Mouse (Mus musculus) liver, adult 2 months (tissue): ENCODE data around the gene Ndufa1. TPM values are rescaled to one million over a fixed set of nuclear protein-coding genes. Genes with fewer than 3 reads are reported as not detected.
A peak's percentile ranks its signal among the peaks of the same experiment; 100 is the strongest.
"Not testable (repeated sequence)": the region's sequence is repeated elsewhere in the genome, so short reads cannot be mapped to it uniquely, and the experiment has no call there.

Source experiments
- DNase-seq: peaks from one replicate; pipeline ENCODE4 v3.0.0-alpha.2; 2011; ENCODE audit warnings: low read depth, low spot score; ENCODE audit errors: extremely low read depth
- H3K27ac ChIP-seq: fragments of 200-500 bp; replicated peaks from 2 replicates; pipeline ENCODE4 v1.5.1; 2012; ENCODE audit warnings: low read depth, mild to moderate bottlenecking, control low read depth, inconsistent platforms, low read length; ENCODE audit not compliant: insufficient read depth
- H3K27me3 ChIP-seq: fragments of 200-500 bp; 2 replicates; pipeline ENCODE4 v1.6.1; 2012; ENCODE audit warnings: mild to moderate bottlenecking, moderate library complexity, low read length, inconsistent platforms; ENCODE audit not compliant: control insufficient read depth, insufficient read depth
- H3K36me3 ChIP-seq: fragments of 200-500 bp; 2 replicates; pipeline ENCODE4 v1.6.1; 2012; ENCODE audit warnings: low read length, inconsistent platforms; ENCODE audit not compliant: control insufficient read depth, insufficient read depth
- H3K4me1 ChIP-seq: fragments of 200-500 bp; 2 replicates; pipeline ENCODE4 v1.6.1; 2011; ENCODE audit warnings: low read length; ENCODE audit not compliant: control insufficient read depth, insufficient read depth
- H3K4me3 ChIP-seq: fragments of 200-500 bp; 2 replicates; pipeline ENCODE4 v1.5.1; 2011; ENCODE audit warnings: low read depth, mild to moderate bottlenecking, control low read depth, low read length, moderate library complexity; ENCODE audit not compliant: insufficient read depth
- H3K79me2 ChIP-seq: fragments of 200-500 bp; 2 replicates; pipeline ENCODE4 v1.6.1; 2012; ENCODE audit warnings: inconsistent platforms, mild to moderate bottlenecking, low read length, moderate library complexity; ENCODE audit not compliant: control insufficient read depth, insufficient read depth
- H3K9ac ChIP-seq: fragments of 200-500 bp; 2 replicates; pipeline ENCODE4 v1.6.1; 2012; ENCODE audit warnings: low read depth, mild to moderate bottlenecking, control low read depth, inconsistent platforms, low read length
- CTCF ChIP-seq: fragments of 200-500 bp; IDR thresholded peaks from 2 replicates; pipeline ENCODE4 v1.5.1; 2011; ENCODE audit warnings: low read depth, low read length, control low read depth
- POLR2A ChIP-seq: fragments of 200-500 bp; IDR thresholded peaks from 2 replicates; pipeline ENCODE4 v1.6.1; 2011; ENCODE audit warnings: low read length, control low read depth; ENCODE audit not compliant: insufficient read depth; ENCODE audit errors: extremely low read depth
- WGBS: fragments of 180-500 bp; shearing (Covaris S2); methylation state at CpG from one replicate; pipeline ENCODE4 v1.1.7; 2018; 5-methylcytosine and 5-hydroxymethylcytosine counted together
- polyA plus RNA-seq: library from polyadenylated mRNA; depleted of rRNA; stranded (reverse); fragments of >200 nt; gene quantifications from 2 replicates; pipeline ENCODE4 v1.2.3, GENCODE M21; 2012; rRNA removed
- total RNA-seq: library from RNA; depleted of rRNA; stranded (reverse); fragments of >200 nt; gene quantifications from 2 replicates; pipeline ENCODE4 v1.2.3, GENCODE M21; 2014; rRNA removed

The Ndufa1 gene
- total RNA-seq, result 297 and 311 TPM in 2 replicates
- polyA plus RNA-seq, result 260 and 276 TPM in 2 replicates

DNA sequence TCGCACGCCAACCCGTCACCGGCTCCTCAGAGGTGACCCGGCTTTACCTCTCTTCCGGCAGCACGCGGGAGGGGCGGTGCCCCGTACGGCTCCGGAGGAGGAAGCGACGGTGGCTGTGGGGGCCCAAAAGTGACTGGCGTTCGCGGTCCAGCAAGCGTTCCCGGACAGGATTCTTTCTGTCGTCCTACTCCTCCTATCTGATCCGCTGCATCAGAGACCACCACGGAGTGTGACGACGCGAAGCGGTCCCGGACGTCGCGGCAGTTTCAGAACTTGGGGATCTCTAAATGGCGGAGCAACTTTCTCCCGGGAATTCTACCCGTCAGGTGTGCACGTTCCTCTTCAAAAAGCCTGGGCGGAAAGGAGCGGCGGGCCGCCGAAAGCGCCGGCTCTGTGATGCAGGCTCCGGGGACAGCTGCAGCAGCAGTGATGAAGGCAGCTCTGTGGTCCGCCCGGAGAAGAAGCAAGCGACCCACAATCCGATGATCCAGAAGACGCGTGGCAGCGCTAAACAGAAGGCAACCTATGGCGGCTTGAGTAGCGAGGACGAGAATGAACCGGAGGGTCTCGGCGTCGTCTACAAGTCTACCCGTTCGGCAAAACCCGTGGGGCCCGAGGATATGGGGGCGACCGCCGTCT lies at the start of gene Ndufa1, which contains the start of gene Rnf113a1:
Gene Ndufa1, minus strand, starts transcription at position 59 of the 639 bp plus-strand sequence.
Gene Rnf113a1, plus strand, starts transcription at position 141 of the 639 bp plus-strand sequence.
- Histone ChIP-seq H3K36me3 (no peaks in the 10 kb centered on the region; the same call in 1 of the 2 replicates), H3K79me2 (no peaks in the 10 kb centered on the region; the same call in 1 of the 2 replicates), H3K27ac (peak within 1 kb of the TSS; percentile 46), H3K4me1 (peaks cover 5% of the 10 kb centered on the region), H3K27me3 (no peaks in the 10 kb centered on the region), H3K9ac (peak within 1 kb of the TSS; percentile 79), H3K4me3 (peak within 1 kb of the TSS; percentile 99)
- under 1% methylated on average over 63 of the region's 63 CpGs for WGBS
- TF ChIP-seq CTCF (no peak), POLR2A (no peak)
- peak; percentile 72 for DNase-seq

DNA sequence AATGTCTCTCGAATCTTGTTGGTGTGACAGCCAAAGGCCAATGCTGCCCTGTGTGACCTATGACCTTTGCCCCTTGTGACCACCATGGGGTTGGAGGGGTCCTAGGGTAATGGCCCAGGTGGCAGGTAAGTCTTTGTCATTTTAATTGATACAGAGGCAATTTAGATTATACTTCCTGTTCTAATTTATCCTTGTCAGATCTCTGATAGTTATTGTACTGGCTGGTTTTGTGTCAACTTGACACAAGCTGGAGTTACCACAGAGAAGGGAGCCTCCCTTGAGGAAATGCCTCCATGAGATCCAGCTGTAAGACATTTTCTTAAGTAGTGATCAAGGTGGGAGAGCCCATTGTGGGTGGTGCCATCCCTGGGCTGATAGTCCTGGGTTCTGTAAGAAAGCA lies 31.2 kb upstream of the Ndufa1 start, which contains the start of gene Rhox1:
Gene Rhox1, minus strand, starts transcription at position 101 of the 400 bp plus-strand sequence.
- not testable (repeated sequence) for H3K27me3 ChIP-seq, DNase-seq, H3K79me2 ChIP-seq, H3K27ac ChIP-seq, H3K9ac ChIP-seq, H3K36me3 ChIP-seq, H3K4me1 ChIP-seq, H3K4me3 ChIP-seq
- WGBS, result 90% methylated on average over 1 of the region's 1 CpGs

DNA sequence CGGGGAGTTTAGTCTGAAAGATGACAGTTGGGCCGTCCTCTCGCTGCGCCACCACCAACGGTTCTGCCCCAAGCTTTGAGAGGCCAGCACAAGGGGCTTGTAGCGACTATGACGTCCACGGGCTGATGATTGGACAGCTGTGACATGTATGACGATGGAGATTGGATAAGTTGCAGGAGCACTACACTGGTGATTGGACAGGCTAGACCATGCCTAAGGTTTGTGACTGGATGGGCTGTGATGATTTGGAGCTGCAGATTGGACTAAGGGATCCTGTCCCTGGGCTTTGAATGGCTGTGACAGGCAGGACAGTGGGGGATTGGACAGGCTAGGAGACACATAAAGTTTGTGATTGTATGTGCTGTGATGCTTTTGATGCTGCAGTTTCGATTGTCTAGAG lies 20.0 kb upstream of the Ndufa1 start, which contains the start of gene Gm9:
Gene Gm9, minus strand, starts transcription at position 101 of the 400 bp plus-strand sequence.
- Histone ChIP-seq H3K79me2 (no peaks in the 10 kb centered on the region), H3K4me3 (no peak within 1 kb of the TSS), H3K9ac (no peak within 1 kb of the TSS), H3K27me3 (no peaks in the 10 kb centered on the region), H3K36me3 (no peaks in the 10 kb centered on the region), H3K4me1 (no peaks in the 10 kb centered on the region), H3K27ac (no peak within 1 kb of the TSS)
- WGBS, result 86% methylated on average over 10 of the region's 10 CpGs
- no peak for DNase-seq
- no peak for TF ChIP-seq POLR2A

DNA sequence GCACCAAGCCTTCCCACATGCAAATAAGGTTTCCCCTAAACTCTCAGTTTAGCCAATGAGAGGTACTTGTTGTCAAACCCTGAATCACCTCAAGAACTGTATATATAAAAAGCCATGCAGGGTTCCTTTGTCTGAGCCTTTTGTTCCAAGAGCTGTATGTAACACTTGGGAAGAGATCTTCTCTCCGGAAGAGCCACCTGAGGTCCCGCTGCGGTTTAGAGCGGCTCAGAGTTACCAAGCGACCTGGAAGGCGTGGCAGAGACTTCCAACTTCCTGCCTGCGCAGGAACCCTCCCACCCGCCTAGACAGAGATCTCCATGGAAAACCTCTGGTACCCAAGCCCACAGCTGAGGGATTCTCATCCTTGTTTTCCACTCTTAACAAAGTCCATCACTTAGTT lies 7.7 kb upstream of the Ndufa1 start:
- no peak for DNase-seq
- H3K79me2 ChIP-seq, result no peaks in the 10 kb centered on the region
- H3K9ac ChIP-seq, result no peak overlapping the region
- H3K4me3 ChIP-seq, result no peak overlapping the region
- TF ChIP-seq CTCF (no peak), POLR2A (no peak)
- no peaks in the 10 kb centered on the region for H3K27me3 ChIP-seq
- 71% methylated on average over 8 of the region's 8 CpGs for WGBS
- H3K27ac ChIP-seq, result no peak overlapping the region
- no peaks in the 10 kb centered on the region for H3K4me1 ChIP-seq
- no peaks in the 10 kb centered on the region for H3K36me3 ChIP-seq

DNA sequence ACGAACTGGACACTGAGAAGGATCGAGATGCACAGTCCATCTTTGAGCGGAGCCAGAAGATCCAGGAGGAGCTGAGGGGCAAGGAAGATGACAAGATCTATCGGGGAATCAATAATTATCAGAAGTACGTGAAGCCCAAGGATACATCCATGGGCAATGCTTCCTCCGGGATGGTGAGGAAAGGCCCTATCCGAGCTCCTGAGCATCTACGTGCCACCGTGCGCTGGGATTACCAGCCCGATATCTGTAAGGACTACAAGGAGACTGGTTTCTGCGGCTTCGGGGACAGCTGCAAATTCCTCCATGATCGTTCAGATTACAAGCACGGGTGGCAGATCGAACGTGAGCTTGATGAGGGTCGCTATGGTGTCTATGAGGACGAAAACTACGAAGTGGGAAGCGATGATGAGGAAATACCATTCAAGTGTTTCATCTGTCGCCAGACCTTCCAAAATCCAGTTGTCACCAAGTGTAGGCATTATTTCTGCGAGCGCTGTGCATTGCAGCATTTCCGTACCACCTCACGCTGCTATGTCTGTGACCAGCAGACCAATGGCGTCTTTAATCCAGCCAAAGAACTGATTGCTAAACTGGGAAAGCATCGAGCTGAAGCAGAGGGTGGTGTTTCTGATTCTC lies 899 bp upstream of the Ndufa1 start:
- 9% methylated on average over 28 of the region's 28 CpGs for WGBS
- Histone ChIP-seq H3K27me3 (no peaks in the 10 kb centered on the region), H3K36me3 (no peaks in the 10 kb centered on the region; the same call in 1 of the 2 replicates), H3K9ac (peak overlapping the region; percentile 78), H3K27ac (no peak overlapping the region), H3K4me1 (peaks cover 5% of the 10 kb centered on the region), H3K79me2 (no peaks in the 10 kb centered on the region; the same call in 1 of the 2 replicates), H3K4me3 (peak overlapping the region; percentile 99)
- TF ChIP-seq POLR2A (no peak), CTCF (no peak)
- DNase-seq, result no peak

DNA sequence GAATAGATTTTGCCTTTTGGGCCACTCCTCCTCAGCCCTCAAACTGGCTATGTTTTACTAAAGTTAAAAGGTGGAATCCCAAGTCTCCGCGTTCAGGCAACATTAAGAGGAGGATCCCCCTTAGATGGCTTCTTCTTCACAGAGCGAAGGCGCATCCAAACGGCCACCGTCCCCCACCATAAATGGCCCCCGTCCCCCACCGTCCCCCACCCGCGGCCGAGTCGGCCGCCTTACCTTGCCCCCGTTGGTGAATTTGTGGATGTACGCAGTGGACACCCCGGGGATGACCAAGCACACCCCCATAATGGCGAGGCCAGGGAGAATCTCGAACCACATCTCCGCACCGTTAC lies 233 bp downstream of the Ndufa1 start:
- TF ChIP-seq CTCF (no peak), POLR2A (no peak)
- H3K27ac ChIP-seq, result peak overlapping the region; percentile 46; the same call in 1 of the 2 replicates
- no peaks in the 10 kb centered on the region; the same call in 1 of the 2 replicates for H3K36me3 ChIP-seq
- H3K27me3 ChIP-seq, result no peaks in the 10 kb centered on the region
- peak overlapping the region; percentile 79 for H3K9ac ChIP-seq
- DNase-seq, result no peak
- peaks cover 5% of the 10 kb centered on the region for H3K4me1 ChIP-seq
- WGBS, result 1% methylated on average over 10 of the region's 20 CpGs
- peak overlapping the region; percentile 99 for H3K4me3 ChIP-seq
- H3K79me2 ChIP-seq, result no peaks in the 10 kb centered on the region; the same call in 1 of the 2 replicates

DNA sequence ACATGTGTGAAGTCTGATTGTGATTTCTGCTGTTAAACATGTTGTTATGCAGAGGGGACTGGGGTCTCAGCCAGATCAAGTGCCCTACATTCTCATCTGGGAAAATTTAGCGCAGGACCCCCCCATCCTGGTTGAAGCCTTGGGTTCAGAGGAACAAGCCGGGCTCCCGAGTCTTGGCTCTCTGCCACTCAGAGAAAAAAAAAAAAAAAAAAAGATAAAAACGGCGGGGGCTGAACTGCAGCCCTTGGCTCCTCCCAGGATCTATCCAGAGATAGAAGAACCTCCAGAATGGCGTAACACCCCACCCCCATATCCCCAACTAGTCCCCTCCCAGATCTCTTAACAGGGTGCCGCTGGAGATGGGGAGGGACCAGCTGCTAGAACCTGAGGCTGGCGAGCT lies 6.6 kb downstream of the Ndufa1 start:
- not testable (repeated sequence) for DNase-seq, H3K36me3 ChIP-seq, H3K4me1 ChIP-seq, H3K27me3 ChIP-seq, H3K9ac ChIP-seq, H3K4me3 ChIP-seq, H3K27ac ChIP-seq, H3K79me2 ChIP-seq
- 51% methylated on average over 8 of the region's 8 CpGs for WGBS
